Mouse (Mus musculus) urinary bladder, adult 2 months (tissue): Measurements from ENCODE around the gene Pou3f3. TPM values are rescaled to one million over a fixed set of nuclear protein-coding genes. Genes with fewer than 3 reads are reported as not detected.

Source experiments
- DNase-seq: peaks from one replicate; pipeline ENCODE4 v3.0.0; 2022; ENCODE audit warnings: low spot score
- polyA plus RNA-seq: library from polyadenylated mRNA; depleted of rRNA; stranded (reverse); fragments of >200 nt; gene quantifications from 2 replicates; pipeline ENCODE4 v1.2.3, GENCODE M21; 2012

The Pou3f3 gene
- polyA plus RNA-seq, 1 experiment: 0.21 TPM

- DNase-seq: no peak
These were observed 647 bp upstream of the Pou3f3 start for GRCm38 (mm10) chr1:42694665-42695577.

- peak; percentile 23 for DNase-seq
These were observed 933 bp downstream of the Pou3f3 start for GRCm38 (mm10) chr1:42696371-42697031.

GRCm38 (mm10) chr1:42697321-42697755, 1.8 kb downstream of the Pou3f3 start:
- no peak for DNase-seq

GRCm38 (mm10) chr1:42697756-42698583, 2.4 kb downstream of the Pou3f3 start:
- no peak for DNase-seq

- DNase-seq: no peak
These were observed 3.2 kb downstream of the Pou3f3 start for GRCm38 (mm10) chr1:42698584-42699333.

GRCm38 (mm10) chr1:42699471-42699871, 3.9 kb downstream of the Pou3f3 start:
- no peak for DNase-seq

- DNase-seq: no peak
These were observed 4.6 kb downstream of the Pou3f3 start for GRCm38 (mm10) chr1:42700171-42700570.

GRCm38 (mm10) chr1:42700815-42701214, 5.2 kb downstream of the Pou3f3 start:
- DNase-seq: no peak

GRCm38 (mm10) chr1:42701833-42702611, 6.5 kb downstream of the Pou3f3 start:
- DNase-seq: no peak

- DNase-seq: no peak
These were observed 7.4 kb downstream of the Pou3f3 start for GRCm38 (mm10) chr1:42702984-42703383.

GRCm38 (mm10) chr1:42703424-42703823, 7.9 kb downstream of the Pou3f3 start:
- DNase-seq: no peak

- no peak for DNase-seq
These were observed 8.5 kb downstream of the Pou3f3 start for GRCm38 (mm10) chr1:42703851-42704613.

- no peak for DNase-seq
These were observed 9.6 kb downstream of the Pou3f3 start for GRCm38 (mm10) chr1:42704981-42705810.

GRCm38 (mm10) chr1:42705811-42706160, 10.2 kb downstream of the Pou3f3 start:
- DNase-seq: no peak

GRCm38 (mm10) chr1:42707196-42707595, 11.6 kb downstream of the Pou3f3 start:
- no peak for DNase-seq

GRCm38 (mm10) chr1:42707611-42708130, 12.1 kb downstream of the Pou3f3 start:
- DNase-seq: no peak

GRCm38 (mm10) chr1:42709024-42709423, 13.5 kb downstream of the Pou3f3 start:
- no peak for DNase-seq

GRCm38 (mm10) chr1:42709431-42710160, 14.0 kb downstream of the Pou3f3 start:
- no peak for DNase-seq
